Mouse (Mus musculus) liver, adult 2 months (tissue): ENCODE data around the gene Mrps15.

Experiments
- CTCF ChIP-seq: fragments of 200-500 bp; IDR thresholded peaks from 2 replicates; pipeline ENCODE4 v1.5.1; 2011; ENCODE audit warnings: low read depth, low read length, control low read depth
- POLR2A ChIP-seq: fragments of 200-500 bp; IDR thresholded peaks from 2 replicates; pipeline ENCODE4 v1.6.1; 2011; ENCODE audit warnings: low read length, control low read depth; ENCODE audit not compliant: insufficient read depth; ENCODE audit errors: extremely low read depth

DNA sequence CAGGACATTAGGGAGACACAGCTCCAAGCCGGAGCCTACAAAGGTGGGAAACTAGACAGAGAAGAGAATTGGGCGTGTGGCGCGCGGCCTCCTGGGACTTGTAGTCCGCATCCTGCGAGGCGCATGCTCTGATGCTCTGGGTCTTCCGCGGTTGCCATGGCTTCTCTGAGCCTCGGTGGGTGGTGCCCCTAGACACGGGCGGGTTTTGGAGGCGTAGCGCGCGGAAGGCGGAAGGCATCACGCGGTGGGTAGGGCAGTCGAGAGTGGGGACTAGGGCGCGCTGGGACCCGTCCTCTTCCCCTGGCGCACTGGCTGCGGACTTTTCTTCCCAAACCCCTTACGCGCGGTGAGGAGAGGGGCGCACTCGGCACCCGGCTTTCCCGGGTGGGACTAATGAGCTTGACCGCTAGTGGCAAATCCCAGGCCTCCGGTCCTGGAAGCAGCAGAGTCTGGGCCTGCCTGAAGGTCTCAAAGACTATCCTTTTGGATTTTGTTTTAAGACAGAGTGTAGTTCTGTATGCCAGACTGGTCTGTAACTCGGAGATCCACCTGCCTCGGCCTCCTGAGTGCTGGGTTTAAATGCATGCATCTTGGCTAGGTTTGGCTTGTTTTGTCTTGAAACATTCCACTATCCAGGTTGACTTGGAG lies 49.9 kb downstream of the Mrps15 start, which contains the start of gene Lsm10:
- TF ChIP-seq CTCF (no peak), POLR2A (peak; percentile 71)
